Mouse (Mus musculus): Measurements from ENCODE around the gene Olfr1232.

Olfr1232 gene

GRCm38 (mm10) chr2:89329575-89329974 is at the start of gene Olfr1232:
TSS of gene Olfr1232 (minus strand) at chr2:89329675.
- no peak for DNase-seq (ENCODE audit: low read depth, low spot score)
- no peaks in the 10 kb centered on the region for H3K36me3 ChIP-seq (ENCODE audit: control insufficient read depth, insufficient read depth, low read length, poor library complexity, severe bottlenecking)
- H3K27me3 ChIP-seq (ENCODE audit: control insufficient read depth, insufficient read depth, low read length, poor library complexity, severe bottlenecking), result no peaks in the 10 kb centered on the region

DNA sequence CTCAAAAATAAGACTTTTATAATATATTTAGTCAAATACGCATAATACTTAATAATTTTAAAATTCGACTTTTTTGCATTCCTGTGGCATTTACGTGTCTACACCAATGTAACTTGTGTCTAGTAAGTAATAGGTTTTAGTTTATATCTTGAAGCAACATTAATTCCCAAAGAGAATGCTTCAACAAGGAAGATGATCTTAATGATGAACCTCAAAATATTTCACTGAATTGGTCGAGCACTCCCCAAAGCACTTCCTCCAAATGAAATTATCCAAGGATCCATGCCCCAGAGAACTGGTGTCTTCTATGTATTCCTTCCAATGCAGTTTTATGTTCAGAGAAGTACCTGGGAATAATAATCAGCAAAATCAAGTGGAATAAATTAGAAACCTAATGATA is 35.3 kb upstream of the Olfr1232 start, which contains the start of gene Olfr1234:
TSS of gene Olfr1234 (minus strand) at position 101 of the 400 bp plus-strand sequence.
- no peaks in the 10 kb centered on the region for H3K27me3 ChIP-seq (ENCODE audit: control insufficient read depth, insufficient read depth, low read length, poor library complexity, severe bottlenecking)
- no peaks in the 10 kb centered on the region for H3K36me3 ChIP-seq (ENCODE audit: control insufficient read depth, insufficient read depth, low read length, poor library complexity, severe bottlenecking)
- no peak for DNase-seq (ENCODE audit: low read depth, low spot score)

DNA sequence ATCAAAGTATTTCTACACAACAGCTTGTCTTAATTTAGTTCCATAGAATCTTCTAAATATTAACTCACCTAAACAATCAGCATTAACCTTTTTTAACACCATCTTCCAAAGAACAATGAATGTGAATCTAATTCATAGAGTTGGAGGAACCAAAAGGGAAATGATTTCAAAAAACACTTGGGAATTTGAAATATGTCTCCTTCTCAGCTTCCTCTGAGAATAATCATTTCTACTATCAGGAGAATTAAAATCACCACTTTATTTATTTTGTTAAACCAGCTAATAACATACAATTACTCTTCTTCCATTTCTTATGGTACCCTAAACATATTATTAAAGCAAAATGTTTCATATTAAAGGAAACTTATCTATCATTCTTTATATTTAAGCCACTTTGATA is 12.8 kb upstream of the Olfr1232 start, which contains the start of gene Olfr1233:
TSS of gene Olfr1233 (minus strand) at position 101 of the 400 bp plus-strand sequence.
- no peaks in the 10 kb centered on the region for H3K27me3 ChIP-seq (ENCODE audit: control insufficient read depth, insufficient read depth, low read length, poor library complexity, severe bottlenecking)
- no peaks in the 10 kb centered on the region for H3K36me3 ChIP-seq (ENCODE audit: control insufficient read depth, insufficient read depth, low read length, poor library complexity, severe bottlenecking)
- no peak for DNase-seq (ENCODE audit: low read depth, low spot score)

DNA sequence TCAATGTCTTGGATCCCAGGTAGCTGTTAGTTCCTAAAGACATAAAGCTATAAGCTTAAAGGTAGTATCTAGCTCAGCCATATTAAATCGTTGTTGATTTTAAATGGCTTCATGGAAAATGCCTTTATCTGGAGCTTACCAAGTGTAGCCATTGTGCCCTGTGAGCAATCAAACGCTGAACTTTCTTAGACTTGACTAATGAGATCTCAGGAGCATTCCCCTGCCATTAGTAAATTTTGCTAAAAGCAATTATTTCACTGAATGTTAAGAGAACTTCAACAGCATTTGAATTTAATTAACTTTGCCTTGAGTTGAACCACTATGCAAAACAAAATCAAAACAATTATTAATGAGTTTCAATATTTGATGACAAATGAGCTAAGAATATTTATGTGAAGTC is 22.5 kb downstream of the Olfr1232 start, which contains the start of gene Olfr1231:
TSS of gene Olfr1231 (minus strand) at position 101 of the 400 bp plus-strand sequence.
- DNase-seq (ENCODE audit: low read depth, low spot score), result no peak
- no peaks in the 10 kb centered on the region for H3K27me3 ChIP-seq (ENCODE audit: control insufficient read depth, insufficient read depth, low read length, poor library complexity, severe bottlenecking)
- H3K36me3 ChIP-seq (ENCODE audit: control insufficient read depth, insufficient read depth, low read length, poor library complexity, severe bottlenecking), result no peaks in the 10 kb centered on the region

- DNase-seq (ENCODE audit: low read depth, low spot score), result no peak
- Histone ChIP-seq H3K27me3 (ENCODE audit: control insufficient read depth, insufficient read depth, low read length, poor library complexity, severe bottlenecking) (no peaks in the 10 kb centered on the region), H3K36me3 (ENCODE audit: control insufficient read depth, insufficient read depth, low read length, poor library complexity, severe bottlenecking) (no peaks in the 10 kb centered on the region)
Observed at GRCm38 (mm10) chr2:89297168-89297567, 32.3 kb downstream of the Olfr1232 start, which contains the start of gene Olfr1230. TSS of gene Olfr1230 (minus strand) at chr2:89297268.

GRCm38 (mm10) chr2:89287914-89288313 is 41.6 kb downstream of the Olfr1232 start, which contains the start of gene Olfr1229:
TSS of gene Olfr1229 (minus strand) at chr2:89288014.
- H3K27me3 ChIP-seq (ENCODE audit: control insufficient read depth, insufficient read depth, low read length, poor library complexity, severe bottlenecking), result no peaks in the 10 kb centered on the region
- no peak for DNase-seq (ENCODE audit: low read depth, low spot score)
- H3K36me3 ChIP-seq (ENCODE audit: control insufficient read depth, insufficient read depth, low read length, poor library complexity, severe bottlenecking), result no peaks in the 10 kb centered on the region
